Mouse (Mus musculus) ES-Bruce4 (cell line): ENCODE data around the gene Hmgn2.

Source experiments
- CTCF ChIP-seq: IDR thresholded peaks from one replicate; pipeline ENCODE4 v1.8.1; 2011; ENCODE audit warnings: low read depth, low read length
- POLR2A ChIP-seq: IDR thresholded peaks from one replicate; pipeline ENCODE4 v1.8.1; 2011; ENCODE audit warnings: low read length; ENCODE audit not compliant: insufficient read depth

DNA sequence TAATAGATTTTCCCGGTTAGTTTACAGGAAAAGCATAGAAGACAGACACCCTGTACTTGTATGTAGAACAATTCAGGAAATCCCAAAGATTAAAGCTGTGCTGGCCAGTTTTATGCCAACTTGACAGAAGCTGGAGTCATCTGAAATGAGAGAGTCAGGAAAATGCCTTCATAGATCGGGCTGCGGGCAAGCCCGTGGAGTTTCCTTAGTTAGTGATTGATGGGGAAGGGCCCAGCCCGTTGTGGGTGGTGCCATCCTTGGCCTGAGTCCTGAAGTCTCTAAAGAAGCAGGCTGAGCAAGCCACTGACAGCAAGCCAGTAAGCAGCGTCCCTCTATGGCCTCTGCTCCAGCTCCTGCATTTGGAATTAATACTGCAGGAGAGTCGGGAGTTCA is 39.2 kb downstream of the Hmgn2 start:
- TF ChIP-seq CTCF: no peak
- TF ChIP-seq POLR2A: no peak
